Mouse (Mus musculus): Measurements from ENCODE around the gene Adrm1. TPM values are rescaled to one million over a fixed set of nuclear protein-coding genes. Genes with fewer than 3 reads are reported as not detected.

Gene Adrm1
- total RNA-seq (2012; rRNA removed) (287 and 295 TPM in 2 replicates), polyA plus RNA-seq (2012; ENCODE audit: insufficient read depth in 1 of 2, insufficient read length in 2 of 2, low read depth in 1 of 2, low replicate concordance in 2 of 2, missing spikeins in 1 of 2) (100 to 1,000 TPM in 1 of 2 experiments, not detected in 1; 312 TPM)

DNA sequence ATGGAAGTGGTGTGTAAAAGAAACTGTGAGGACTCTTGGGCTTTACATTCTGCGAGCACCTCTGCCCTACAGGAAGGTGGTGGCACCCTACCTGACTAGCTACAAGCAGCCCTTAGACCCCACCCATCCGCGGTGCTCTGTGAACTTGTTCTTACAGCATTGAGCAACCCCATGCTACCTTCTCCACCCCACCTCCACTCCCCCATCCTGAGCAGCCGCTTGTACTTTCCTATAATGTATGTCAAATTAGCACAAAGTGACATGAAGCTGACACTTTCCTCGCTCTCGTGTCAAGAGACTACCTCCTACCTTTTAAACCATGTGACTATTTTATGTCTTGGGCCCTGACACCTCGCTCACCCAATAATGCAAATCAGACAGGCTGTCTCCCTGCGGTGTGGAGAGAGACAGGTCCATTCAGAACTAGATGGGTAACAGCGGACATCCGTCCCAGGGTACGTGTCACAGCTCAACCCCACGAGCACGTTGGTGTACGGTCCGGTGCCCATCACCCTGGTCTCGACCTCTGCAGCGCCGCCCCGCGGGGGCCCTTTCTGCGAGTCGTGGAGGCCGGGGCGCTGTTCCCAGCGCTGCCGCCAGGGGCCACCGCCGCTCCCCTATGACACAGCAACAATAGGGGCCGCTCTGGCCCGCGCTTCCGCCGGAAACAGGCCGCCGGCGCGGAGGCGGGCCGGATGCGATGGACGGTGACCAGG, at the start of gene Adrm1:
Gene Adrm1, plus strand, starts transcription at position 680 of the 716 bp plus-strand sequence.
- Histone ChIP-seq H3K27me3 (ENCODE audit: control insufficient read depth in 1 of 2, insufficient read depth in 2 of 2, low read length in 2 of 2) (no peaks in the 10 kb centered on the region), H3K4me3 (ENCODE audit: control insufficient read depth in 1 of 2, insufficient read depth in 1 of 2, low read depth in 2 of 2, low read length in 2 of 2) (peak within 1 kb of the TSS; percentile 78 to 84), H3K9ac (ENCODE audit: control insufficient read depth, low read depth, low read length, poor library complexity, severe bottlenecking) (peak within 1 kb of the TSS; percentile 92), H3K9me3 (replicated peaks; ENCODE audit: insufficient read depth, low read length) (no peaks in the 10 kb centered on the region), H3K27ac (ENCODE audit: control insufficient read depth, low read depth, low read length) (peak within 1 kb of the TSS; percentile 72), H3K79me2 (ENCODE audit: control insufficient read depth, insufficient read depth, low read length, poor library complexity) (peaks cover 30% of the 10 kb centered on the region), H3K36me3 (ENCODE audit: control insufficient read depth in 1 of 2, insufficient read depth in 2 of 2, low read length in 2 of 2) (peaks cover 4 to 8% of the 10 kb centered on the region in 2 experiments), H3K4me1 (ENCODE audit: control insufficient read depth in 1 of 2, insufficient read depth in 2 of 2, low read length in 2 of 2) (peaks cover 0 to 21% of the 10 kb centered on the region in 2 experiments; a peak in 2 of 4 replicates)
- peak; percentile 96 for DNase-seq (ENCODE audit: low read depth, low spot score)
- TF ChIP-seq ZC3H11A (IDR thresholded peaks at IDR 0.05; ENCODE audit: low read depth, low read length) (peak; percentile 45; the same call in 1 of the 2 replicates), RCOR1 (IDR thresholded peaks at IDR 0.05; ENCODE audit: low read depth, low read length) (no peak), CTCF (IDR thresholded peaks at IDR 0.05 in 2 of 3, conservative IDR thresholded peaks at IDR 0.05 in 1 of 3; ENCODE audit: control insufficient read depth in 1 of 3, insufficient read depth in 1 of 3, low read depth in 2 of 3, low read length in 3 of 3, poor library complexity in 1 of 3, severe bottlenecking in 1 of 3) (peak in 2 of 3 experiments; percentile 76 to 98; a peak in 5 of 6 replicates), ZKSCAN1 (IDR thresholded peaks at IDR 0.05; ENCODE audit: low read depth, low read length) (no peak), EP300 (IDR thresholded peaks at IDR 0.05; ENCODE audit: low read depth in 1 of 2, low read length in 2 of 2) (peak in 1 of 2 experiments; percentile 78; a peak in 3 of 4 replicates), CHD2 (IDR thresholded peaks at IDR 0.05; ENCODE audit: low read length) (no peak), ZNF384 (IDR thresholded peaks at IDR 0.05; ENCODE audit: low read depth, low read length) (0 out of 2 replicates have a peak, but pooled peaks have one; percentile 10), MEF2A (IDR thresholded peaks at IDR 0.05; ENCODE audit: extremely low read depth, insufficient replicate concordance, low read depth, low read length, poor library complexity, severe bottlenecking) (no peak), USF1 (IDR thresholded peaks at IDR 0.05; ENCODE audit: low read depth, low read length) (no peak; the same call in none of the 2 replicates), JUND (IDR thresholded peaks at IDR 0.05; ENCODE audit: low read depth, low read length) (no peak), E2F4 (IDR thresholded peaks at IDR 0.05; ENCODE audit: borderline replicate concordance, low read depth, low read length) (no peak), MAX (IDR thresholded peaks at IDR 0.05; ENCODE audit: low read length) (peak; percentile 67; the same call in 1 of the 2 replicates), SIN3A (IDR thresholded peaks at IDR 0.05; ENCODE audit: low read length) (peak; percentile 92), MYC (IDR thresholded peaks at IDR 0.05; ENCODE audit: low read depth, low read length) (peak; percentile 86), POLR2AphosphoS2 (IDR thresholded peaks at IDR 0.05; ENCODE audit: low read length) (peak; percentile 85; the same call in 1 of the 2 replicates), RAD21 (IDR thresholded peaks at IDR 0.05; ENCODE audit: low read depth, low read length) (peak; percentile 23), UBTF (IDR thresholded peaks at IDR 0.05; ENCODE audit: borderline replicate concordance, insufficient read depth, low read depth, low read length) (no peak), NELFE (IDR thresholded peaks at IDR 0.05; ENCODE audit: low read depth, low read length) (no peak), MAFK (IDR thresholded peaks at IDR 0.05; ENCODE audit: borderline replicate concordance, low read depth, low read length) (peak; percentile 89; the same call in 1 of the 2 replicates), MYB (IDR thresholded peaks at IDR 0.05; ENCODE audit: low read depth, low read length) (no peak), HCFC1 (IDR thresholded peaks at IDR 0.05; ENCODE audit: low read depth, low read length) (peak; percentile 96), ELF1 (IDR thresholded peaks at IDR 0.05; ENCODE audit: low read depth, low read length) (peak; percentile 87), ZMIZ1 (IDR thresholded peaks at IDR 0.05; ENCODE audit: low read depth, low read length) (no peak), POLR2AphosphoS5 (IDR thresholded peaks at IDR 0.05; ENCODE audit: borderline replicate concordance, low read depth, low read length) (no peak), MAZ (IDR thresholded peaks at IDR 0.05; ENCODE audit: low read depth, low read length) (peak; percentile 93), ETS1 (IDR thresholded peaks at IDR 0.05; ENCODE audit: low read depth, low read length) (peak; percentile 74), USF2 (IDR thresholded peaks at IDR 0.05; ENCODE audit: borderline replicate concordance in 1 of 2, insufficient read depth in 1 of 2, low read depth in 1 of 2, low read length in 2 of 2) (no peak), POLR2A (IDR thresholded peaks at IDR 0.05; ENCODE audit: control insufficient read depth in 1 of 2, insufficient read depth in 1 of 2, low read depth in 1 of 2, low read length in 2 of 2, poor library complexity in 1 of 2) (peak; percentile 53 to 65; a peak in 2 of 4 replicates), TCF12 (IDR thresholded peaks at IDR 0.05; ENCODE audit: low read depth, low read length) (peak; percentile 76), TBP (IDR thresholded peaks at IDR 0.05; ENCODE audit: low read depth, low read length) (no peak; the same call in 1 of the 2 replicates), KAT2A (conservative IDR thresholded peaks at IDR 0.05; ENCODE audit: low read depth, low read length) (peak; percentile 81), BHLHE40 (IDR thresholded peaks at IDR 0.05; ENCODE audit: borderline replicate concordance, low read depth, low read length) (0 out of 2 replicates have a peak, but pooled peaks have one; percentile 45), MXI1 (IDR thresholded peaks at IDR 0.05; ENCODE audit: low read depth, low read length) (peak; percentile 89), SMC3 (IDR thresholded peaks at IDR 0.05; ENCODE audit: low read depth, low read length) (peak; percentile 72), GATA1 (IDR thresholded peaks at IDR 0.05; ENCODE audit: low read depth, low read length) (no peak)

Data from MEL (cell line).